Mouse (Mus musculus) olfactory bulb, adult 2 months (tissue): ENCODE results near the gene Mtcl1. TPM values are rescaled to one million over a fixed set of nuclear protein-coding genes. Genes with fewer than 3 reads are reported as not detected.

Experiments used
- H3K27ac ChIP-seq: fragments of 200-500 bp; 2 replicates; pipeline ENCODE4 v1.5.1; 2012; ENCODE audit warnings: low read depth, low read length; ENCODE audit not compliant: insufficient read depth
- H3K4me1 ChIP-seq: fragments of 200-500 bp; 2 replicates; pipeline ENCODE4 v1.6.1; 2012; ENCODE audit warnings: low read length; ENCODE audit not compliant: control insufficient read depth, insufficient read depth
- H3K4me3 ChIP-seq: fragments of 200-500 bp; 2 replicates; pipeline ENCODE4 v1.5.1; 2012; ENCODE audit warnings: mild to moderate bottlenecking, low read depth, low read length, moderate library complexity; ENCODE audit not compliant: insufficient read depth
- CTCF ChIP-seq: fragments of 200-500 bp; IDR thresholded peaks from 2 replicates; pipeline ENCODE4 v1.5.1; 2012; ENCODE audit warnings: low read depth, mild to moderate bottlenecking, low read length, moderate library complexity; ENCODE audit not compliant: insufficient read depth
- POLR2A ChIP-seq: fragments of 200-500 bp; IDR thresholded peaks from 2 replicates; pipeline ENCODE4 v1.6.1; 2012; ENCODE audit warnings: mild to moderate bottlenecking, low read depth, low read length, moderate library complexity; ENCODE audit not compliant: insufficient read depth
- WGBS: fragments of 180-500 bp; shearing (Covaris S2); methylation state at CpG from one replicate; pipeline ENCODE4 v1.1.7; 2018; 5-methylcytosine and 5-hydroxymethylcytosine counted together
- polyA plus RNA-seq: library from polyadenylated mRNA; stranded (reverse); fragments of >200 nt; gene quantifications from 2 replicates; pipeline ENCODE4 v1.2.4, GENCODE M21; 2012; ENCODE audit warnings: low replicate concordance; ENCODE audit not compliant: missing spikeins, insufficient read depth, insufficient read length

Gene Mtcl1
- polyA plus RNA-seq, 1 experiment = not detected

DNA sequence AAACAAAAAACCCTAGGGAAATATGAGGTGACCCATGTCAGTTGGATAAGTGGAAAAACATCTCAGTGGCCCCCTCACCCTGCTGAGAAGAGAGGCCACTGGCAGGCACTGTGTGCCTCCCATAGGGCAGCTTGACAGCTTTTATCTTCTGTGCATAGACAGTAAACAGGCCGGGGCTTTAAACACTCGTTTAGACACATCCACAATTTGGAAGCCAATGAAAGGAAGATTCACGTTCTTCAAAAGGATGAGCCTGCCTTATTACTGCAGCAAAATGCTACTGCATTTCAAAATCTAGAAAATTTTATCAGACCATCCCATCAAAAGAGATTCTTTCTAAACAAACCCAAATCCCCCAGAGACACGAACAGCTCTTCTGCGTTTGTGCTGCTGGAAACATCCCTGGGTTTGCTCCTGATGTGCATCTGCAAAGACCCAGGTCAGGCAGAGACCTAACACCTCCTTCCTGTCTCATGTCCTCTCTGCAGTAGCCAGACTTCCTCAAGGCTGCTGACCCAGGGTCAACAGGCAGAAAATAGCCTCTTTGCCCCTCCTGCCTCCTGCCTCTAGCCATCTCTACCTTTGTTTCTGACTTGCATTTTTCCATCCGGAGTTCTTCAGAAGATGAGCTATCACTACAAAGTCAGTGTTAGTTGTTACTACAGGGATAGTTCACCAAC lies 46.6 kb downstream of the Mtcl1 start:
- 62% methylated on average over 6 of the region's 6 CpGs for WGBS
- H3K4me3 ChIP-seq = no peak overlapping the region
- TF ChIP-seq POLR2A (no peak), CTCF (no peak)
- H3K4me1 ChIP-seq = peaks cover 11% of the 10 kb centered on the region
- H3K27ac ChIP-seq = no peak overlapping the region

DNA sequence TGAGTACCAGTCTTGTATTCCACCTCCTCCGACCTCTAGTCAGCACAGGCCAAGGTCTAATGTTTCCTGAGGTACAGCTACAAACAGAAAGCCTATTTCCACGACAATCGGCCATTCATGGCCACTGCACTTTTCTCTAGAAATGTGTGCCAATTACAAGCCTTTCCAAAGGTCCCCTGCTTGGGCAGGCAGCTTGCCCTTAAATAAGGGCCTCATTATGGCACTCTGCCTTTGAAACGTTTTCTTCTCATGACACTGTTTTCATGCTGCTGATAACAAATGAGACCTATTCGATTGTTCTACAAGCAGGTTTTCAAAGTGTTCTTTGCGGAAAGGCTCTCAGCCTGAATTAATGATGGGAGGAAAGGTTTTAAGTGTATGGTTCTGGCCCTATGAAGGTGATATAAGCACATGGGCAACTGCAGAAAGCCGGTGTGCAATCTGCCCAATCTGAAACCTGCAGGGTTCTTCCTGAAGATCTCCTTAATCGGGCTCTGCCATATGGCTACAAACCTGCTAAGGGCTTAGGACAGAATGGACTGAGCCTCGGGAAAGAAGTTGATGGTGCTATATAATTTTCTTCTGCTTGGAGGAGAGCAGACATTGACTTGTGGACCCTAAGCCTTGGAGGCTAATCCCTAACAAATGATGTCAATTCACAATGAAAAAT lies 47.8 kb downstream of the Mtcl1 start:
- Histone ChIP-seq H3K27ac (no peak overlapping the region), H3K4me1 (peaks cover 9% of the 10 kb centered on the region), H3K4me3 (no peak overlapping the region)
- WGBS = 45% methylated on average over 9 of the region's 9 CpGs
- no peak for TF ChIP-seq POLR2A
- no peak for TF ChIP-seq CTCF

DNA sequence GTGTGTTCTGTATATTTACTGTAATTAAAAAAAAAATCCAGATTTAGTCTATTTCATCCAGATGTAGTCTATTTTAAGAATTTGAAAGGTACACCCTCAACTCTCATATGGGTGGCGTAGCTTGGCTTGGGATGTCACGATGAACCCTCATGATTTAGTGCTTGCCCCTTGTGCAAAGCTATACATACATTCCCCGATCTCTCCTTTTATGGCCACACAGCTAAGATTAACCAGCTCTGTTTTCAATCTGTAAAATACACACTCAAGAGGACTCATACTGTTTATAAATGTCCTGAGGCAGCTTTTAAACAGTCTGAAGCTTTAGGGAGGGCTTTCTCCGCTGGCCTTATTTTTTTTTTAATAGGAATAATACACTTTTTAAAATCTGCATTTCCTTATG lies 49.8 kb downstream of the Mtcl1 start:
- WGBS = 93% methylated on average over 4 of the region's 4 CpGs
- H3K4me3 ChIP-seq = no peak overlapping the region
- no peak overlapping the region for H3K27ac ChIP-seq
- TF ChIP-seq CTCF (no peak), POLR2A (no peak)
- H3K4me1 ChIP-seq = peaks cover 3% of the 10 kb centered on the region; the same call in 1 of the 2 replicates

DNA sequence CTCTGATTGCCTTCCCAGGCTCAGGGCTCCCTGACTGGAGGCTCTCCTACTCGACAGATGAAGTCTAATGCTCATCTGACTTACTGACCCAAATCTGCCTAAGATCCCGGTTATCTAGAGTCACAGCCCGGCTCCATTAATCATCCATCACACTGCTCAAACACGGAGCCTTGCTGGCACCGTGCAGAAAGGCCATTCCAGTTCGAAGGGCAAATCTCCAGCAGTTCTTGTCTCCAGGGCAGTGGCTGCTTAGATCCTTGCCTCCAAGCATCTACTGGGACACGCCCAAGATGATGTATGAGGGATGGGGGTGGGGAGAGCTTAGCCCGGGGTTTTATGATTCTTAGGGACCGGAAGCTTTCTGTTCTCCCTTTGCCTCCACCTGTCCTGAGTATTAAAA lies 55.0 kb downstream of the Mtcl1 start:
- H3K27ac ChIP-seq = no peak overlapping the region
- WGBS = 62% methylated on average over 9 of the region's 9 CpGs
- H3K4me1 ChIP-seq = peaks cover 4% of the 10 kb centered on the region
- TF ChIP-seq CTCF = no peak
- no peak for TF ChIP-seq POLR2A
- no peak overlapping the region for H3K4me3 ChIP-seq

GRCm38 (mm10) chr17:66388307-66388706 lies 61.2 kb downstream of the Mtcl1 start:
- H3K27ac ChIP-seq = no peak overlapping the region
- 71% methylated on average over 4 of the region's 4 CpGs for WGBS
- no peak overlapping the region for H3K4me3 ChIP-seq
- no peaks in the 10 kb centered on the region for H3K4me1 ChIP-seq
- no peak for TF ChIP-seq CTCF
- no peak for TF ChIP-seq POLR2A

DNA sequence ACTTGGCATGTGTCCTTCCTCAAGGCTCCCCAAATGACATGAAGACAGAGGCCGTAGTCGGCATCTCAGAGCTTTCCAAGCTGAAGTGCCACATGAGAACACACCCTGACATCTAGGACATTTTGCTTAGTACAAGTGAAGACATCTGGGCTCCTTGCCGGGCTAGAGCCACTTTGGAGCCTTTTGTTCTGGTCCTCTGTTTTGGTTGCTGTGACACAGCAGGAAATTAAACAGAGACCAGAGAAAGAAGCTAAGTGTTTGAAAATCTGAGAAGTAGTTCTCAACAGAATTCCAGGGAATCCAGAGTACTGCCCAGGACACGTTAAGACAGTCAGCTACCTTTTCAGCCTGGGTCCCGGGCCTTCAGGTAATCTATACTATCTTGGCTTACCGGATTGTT lies 68.2 kb downstream of the Mtcl1 start:
- H3K4me3 ChIP-seq = no peak overlapping the region
- no peaks in the 10 kb centered on the region for H3K4me1 ChIP-seq
- no peak overlapping the region for H3K27ac ChIP-seq
- whole genome bisulfite sequencing = 66% methylated on average over 6 of the region's 6 CpGs
- no peak for TF ChIP-seq POLR2A
- no peak for TF ChIP-seq CTCF

- TF ChIP-seq CTCF (no peak), POLR2A (no peak)
- Histone ChIP-seq H3K27ac (no peak overlapping the region), H3K4me1 (0 out of 2 replicates have a peak, but pooled peaks cover 4% of the 10 kb centered on the region), H3K4me3 (no peak overlapping the region)
- WGBS = 94% methylated on average over 22 of the region's 22 CpGs
These were observed 69.4 kb downstream of the Mtcl1 start for GRCm38 (mm10) chr17:66379900-66380857.

DNA sequence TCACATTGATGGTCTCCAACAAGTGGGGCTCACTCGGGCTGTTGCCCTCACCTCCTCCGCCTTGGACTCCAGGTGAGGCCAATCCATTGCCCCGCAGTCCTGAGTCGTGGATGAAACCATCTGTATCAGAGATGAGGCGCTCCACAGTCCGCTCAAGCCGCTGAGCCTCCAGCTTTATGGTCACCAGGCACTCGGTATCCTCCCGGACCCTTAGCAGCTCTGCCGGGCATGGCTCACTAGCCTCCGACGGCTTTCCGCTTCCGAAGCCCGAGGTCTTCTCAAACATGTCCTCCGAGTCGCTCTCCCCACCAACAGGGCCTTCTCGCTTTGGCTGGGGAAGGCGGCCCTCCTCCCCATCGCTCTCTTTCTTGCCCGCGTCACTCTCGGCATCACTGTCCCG lies 70.2 kb downstream of the Mtcl1 start:
- Histone ChIP-seq H3K4me1 (peaks cover 9% of the 10 kb centered on the region; the same call in 1 of the 2 replicates), H3K4me3 (no peak overlapping the region), H3K27ac (no peak overlapping the region)
- TF ChIP-seq POLR2A (no peak), CTCF (no peak)
- 96% methylated on average over 24 of the region's 24 CpGs for WGBS
